19 mouse cellular contexts compared by ENCODE assay signal in genomic region chr3:69874721-69875120, GRCm38 (mm10). TPM values are rescaled to one million over a fixed set of nuclear protein-coding genes. Genes with fewer than 3 reads are reported as not detected.
"Had no signal": no experiment of that assay in that cellular context is flagged by ENCODE, and none has a peak within 500 bp of the region (broad histone marks: within the 10 kb centered on the region; RNA-seq: fewer than 3 reads in every experiment).

No protein-coding gene starts in this region.

- H3K4me3 ChIP-seq: megakaryocyte, embryonic 14.5 days; midbrain, embryonic 13.5 days; midbrain, embryonic 15.5 days; neural tube, embryonic 12.5 days; stomach, embryonic 15.5 days had no signal

- H3K27ac ChIP-seq: midbrain, embryonic 13.5 days; midbrain, embryonic 15.5 days; neural tube, embryonic 12.5 days; stomach, embryonic 15.5 days; stomach, postnatal 0 days had no signal

- H3K4me1 ChIP-seq: megakaryocyte, embryonic 14.5 days; midbrain, embryonic 13.5 days; midbrain, embryonic 15.5 days; neural tube, embryonic 12.5 days; stomach, embryonic 15.5 days had no signal

- H3K36me3 ChIP-seq: midbrain, embryonic 13.5 days; midbrain, embryonic 15.5 days; neural tube, embryonic 12.5 days; stomach, embryonic 15.5 days had no signal

- DNase-seq: lung, adult 18-20 months; lung, embryonic 14.5 days; lung, postnatal 10 days; lung, postnatal 4 days; right cerebral cortex, postnatal 14 days; thymus, adult 2 months; thymus, postnatal 25 days; thymus, postnatal 4 days had no signal

- H3K9ac ChIP-seq: lung, embryonic 14.5 days; midbrain, embryonic 13.5 days; midbrain, embryonic 15.5 days; neural tube, embryonic 12.5 days; stomach, embryonic 15.5 days had no signal

- H3K9me3 ChIP-seq: midbrain, embryonic 13.5 days; midbrain, embryonic 15.5 days; neural tube, embryonic 12.5 days; stomach, embryonic 15.5 days had no signal

- ATAC-seq: midbrain, embryonic 13.5 days; midbrain, embryonic 15.5 days had no signal

- H3K4me2 ChIP-seq: lung, embryonic 14.5 days; midbrain, embryonic 11.5 days; midbrain, embryonic 13.5 days; midbrain, embryonic 15.5 days; neural tube, embryonic 12.5 days; stomach, embryonic 15.5 days had no signal

- H3K27me3 ChIP-seq: megakaryocyte, embryonic 14.5 days; midbrain, embryonic 13.5 days; midbrain, embryonic 15.5 days; neural tube, embryonic 12.5 days; stomach, embryonic 15.5 days had no signal

RNA-seq across cellular contexts. Expression of gene Sptssb, which starts 15.0 kb away (rescaled TPM):
- total RNA-seq: monocyte, adult 5-6 weeks; neutrophil, adult 5-6 weeks had no signal
- polyA plus RNA-seq: spleen, adult 2 months; testis, adult 2 months had no signal
